Mouse (Mus musculus): ENCODE results near the gene Cacul1. TPM values are rescaled to one million over a fixed set of nuclear protein-coding genes. Genes with fewer than 3 reads are reported as not detected.

Gene Cacul1
- polyA plus RNA-seq, 1 experiment: 8.8 TPM

- Histone ChIP-seq H3ac (ENCODE audit: control insufficient read depth, insufficient read length) (no peak overlapping the region), H3K4me3 (no peak overlapping the region), H3K36me3 (ENCODE audit: control insufficient read depth, insufficient read depth) (peaks cover 7% of the 10 kb centered on the region), H3K27me3 (ENCODE audit: control insufficient read depth, insufficient read depth, insufficient read length) (no peaks in the 10 kb centered on the region), H3K4me2 (ENCODE audit: low read depth) (no peak overlapping the region), H3K79me2 (ENCODE audit: control insufficient read depth, insufficient read depth) (peaks cover 11% of the 10 kb centered on the region)
- TF ChIP-seq POLR2AphosphoS2 (IDR thresholded peaks at IDR 0.05; ENCODE audit: insufficient read length, low read depth) (no peak), USF1 (IDR thresholded peaks at IDR 0.05; ENCODE audit: low read depth) (no peak), TCF12 (IDR thresholded peaks at IDR 0.05; ENCODE audit: insufficient read depth, poor library complexity, severe bottlenecking) (no peak), REST (IDR thresholded peaks at IDR 0.05; ENCODE audit: insufficient read depth, insufficient read length) (no peak), TCF3 (IDR thresholded peaks at IDR 0.05; ENCODE audit: insufficient read length, low read depth) (no peak), MYOD1 (IDR thresholded peaks at IDR 0.05; ENCODE audit: control insufficient read depth in 1 of 3, insufficient read length in 2 of 3, low read depth in 2 of 3) (no peak), SRF (IDR thresholded peaks at IDR 0.05; ENCODE audit: control insufficient read depth, insufficient read length, low read depth) (no peak), POLR2A (IDR thresholded peaks at IDR 0.05; ENCODE audit: insufficient read length, low read depth) (no peak), E2F4 (IDR thresholded peaks at IDR 0.05; ENCODE audit: insufficient read depth) (no peak), CEBPB (IDR thresholded peaks at IDR 0.05; ENCODE audit: insufficient read depth, poor library complexity, severe bottlenecking) (no peak), MYOG (IDR thresholded peaks at IDR 0.05; ENCODE audit: control insufficient read depth in 1 of 3, insufficient read depth in 1 of 3, insufficient read length in 2 of 3, low read depth in 2 of 3) (no peak), MAX (IDR thresholded peaks at IDR 0.05; ENCODE audit: low read depth) (no peak)
Measured at GRCm38 (mm10) chr19:60553501-60553900, 27.3 kb downstream of the Cacul1 start.

GRCm38 (mm10) chr19:60543302-60543701, 37.5 kb downstream of the Cacul1 start:
- no peak overlapping the region for H3ac ChIP-seq (ENCODE audit: control insufficient read depth, insufficient read length)
- H3K4me2 ChIP-seq (ENCODE audit: low read depth): no peak overlapping the region
- no peaks in the 10 kb centered on the region for H3K27me3 ChIP-seq (ENCODE audit: control insufficient read depth, insufficient read depth, insufficient read length)
- H3K79me2 ChIP-seq (ENCODE audit: control insufficient read depth, insufficient read depth): no peaks in the 10 kb centered on the region
- no peak overlapping the region for H3K4me3 ChIP-seq
- H3K36me3 ChIP-seq (ENCODE audit: control insufficient read depth, insufficient read depth): peaks cover 23% of the 10 kb centered on the region
- TF ChIP-seq MAX (IDR thresholded peaks at IDR 0.05; ENCODE audit: low read depth) (no peak), SRF (IDR thresholded peaks at IDR 0.05; ENCODE audit: control insufficient read depth, insufficient read length, low read depth) (no peak), POLR2A (IDR thresholded peaks at IDR 0.05; ENCODE audit: insufficient read length, low read depth) (no peak), TCF12 (IDR thresholded peaks at IDR 0.05; ENCODE audit: insufficient read depth, poor library complexity, severe bottlenecking) (no peak)

GRCm38 (mm10) chr19:60531897-60532296, 48.9 kb downstream of the Cacul1 start:
- no peak overlapping the region for H3K4me2 ChIP-seq (ENCODE audit: low read depth)
- H3K4me3 ChIP-seq: no peak overlapping the region
- no peaks in the 10 kb centered on the region for H3K79me2 ChIP-seq (ENCODE audit: control insufficient read depth, insufficient read depth)
- TF ChIP-seq TCF3 (IDR thresholded peaks at IDR 0.05; ENCODE audit: insufficient read length, low read depth) (no peak), MAX (IDR thresholded peaks at IDR 0.05; ENCODE audit: low read depth) (no peak), CEBPB (IDR thresholded peaks at IDR 0.05; ENCODE audit: insufficient read depth, poor library complexity, severe bottlenecking) (no peak), MYOD1 (IDR thresholded peaks at IDR 0.05; ENCODE audit: control insufficient read depth in 1 of 3, insufficient read length in 2 of 3, low read depth in 2 of 3) (no peak), POLR2AphosphoS2 (IDR thresholded peaks at IDR 0.05; ENCODE audit: insufficient read length, low read depth) (no peak), E2F4 (IDR thresholded peaks at IDR 0.05; ENCODE audit: insufficient read depth) (no peak), MYOG (IDR thresholded peaks at IDR 0.05; ENCODE audit: control insufficient read depth in 1 of 3, insufficient read depth in 1 of 3, insufficient read length in 2 of 3, low read depth in 2 of 3) (no peak), POLR2A (IDR thresholded peaks at IDR 0.05; ENCODE audit: insufficient read length, low read depth) (no peak), TCF12 (IDR thresholded peaks at IDR 0.05; ENCODE audit: insufficient read depth, poor library complexity, severe bottlenecking) (no peak), REST (IDR thresholded peaks at IDR 0.05; ENCODE audit: insufficient read depth, insufficient read length) (no peak), SRF (IDR thresholded peaks at IDR 0.05; ENCODE audit: control insufficient read depth, insufficient read length, low read depth) (no peak), USF1 (IDR thresholded peaks at IDR 0.05; ENCODE audit: low read depth) (no peak)
- peaks cover 28% of the 10 kb centered on the region for H3K36me3 ChIP-seq (ENCODE audit: control insufficient read depth, insufficient read depth)
- H3K27me3 ChIP-seq (ENCODE audit: control insufficient read depth, insufficient read depth, insufficient read length): no peaks in the 10 kb centered on the region
- H3ac ChIP-seq (ENCODE audit: control insufficient read depth, insufficient read length): no peak overlapping the region

GRCm38 (mm10) chr19:60530171-60530570, 50.7 kb downstream of the Cacul1 start:
- H3ac ChIP-seq (ENCODE audit: control insufficient read depth, insufficient read length): no peak overlapping the region
- H3K4me2 ChIP-seq (ENCODE audit: low read depth): no peak overlapping the region
- no peak overlapping the region for H3K4me3 ChIP-seq
- peaks cover 27% of the 10 kb centered on the region for H3K36me3 ChIP-seq (ENCODE audit: control insufficient read depth, insufficient read depth)
- no peaks in the 10 kb centered on the region for H3K27me3 ChIP-seq (ENCODE audit: control insufficient read depth, insufficient read depth, insufficient read length)
- H3K79me2 ChIP-seq (ENCODE audit: control insufficient read depth, insufficient read depth): no peaks in the 10 kb centered on the region
- TF ChIP-seq POLR2AphosphoS2 (IDR thresholded peaks at IDR 0.05; ENCODE audit: insufficient read length, low read depth) (no peak), E2F4 (IDR thresholded peaks at IDR 0.05; ENCODE audit: insufficient read depth) (no peak), REST (IDR thresholded peaks at IDR 0.05; ENCODE audit: insufficient read depth, insufficient read length) (no peak), USF1 (IDR thresholded peaks at IDR 0.05; ENCODE audit: low read depth) (no peak), POLR2A (IDR thresholded peaks at IDR 0.05; ENCODE audit: insufficient read length, low read depth) (no peak), SRF (IDR thresholded peaks at IDR 0.05; ENCODE audit: control insufficient read depth, insufficient read length, low read depth) (no peak), TCF3 (IDR thresholded peaks at IDR 0.05; ENCODE audit: insufficient read length, low read depth) (no peak), TCF12 (IDR thresholded peaks at IDR 0.05; ENCODE audit: insufficient read depth, poor library complexity, severe bottlenecking) (no peak), CEBPB (IDR thresholded peaks at IDR 0.05; ENCODE audit: insufficient read depth, poor library complexity, severe bottlenecking) (no peak), MYOG (IDR thresholded peaks at IDR 0.05; ENCODE audit: control insufficient read depth in 1 of 3, insufficient read depth in 1 of 3, insufficient read length in 2 of 3, low read depth in 2 of 3) (no peak), MYOD1 (IDR thresholded peaks at IDR 0.05; ENCODE audit: control insufficient read depth in 1 of 3, insufficient read length in 2 of 3, low read depth in 2 of 3) (no peak), MAX (IDR thresholded peaks at IDR 0.05; ENCODE audit: low read depth) (no peak)

GRCm38 (mm10) chr19:60529302-60529701, 51.5 kb downstream of the Cacul1 start:
- Histone ChIP-seq H3K4me2 (ENCODE audit: low read depth) (no peak overlapping the region), H3K4me3 (no peak overlapping the region), H3K79me2 (ENCODE audit: control insufficient read depth, insufficient read depth) (no peaks in the 10 kb centered on the region), H3K36me3 (ENCODE audit: control insufficient read depth, insufficient read depth) (peaks cover 28% of the 10 kb centered on the region), H3ac (ENCODE audit: control insufficient read depth, insufficient read length) (no peak overlapping the region), H3K27me3 (ENCODE audit: control insufficient read depth, insufficient read depth, insufficient read length) (no peaks in the 10 kb centered on the region)
- TF ChIP-seq MYOD1 (IDR thresholded peaks at IDR 0.05; ENCODE audit: control insufficient read depth in 1 of 3, insufficient read length in 2 of 3, low read depth in 2 of 3) (no peak), USF1 (IDR thresholded peaks at IDR 0.05; ENCODE audit: low read depth) (no peak), POLR2A (IDR thresholded peaks at IDR 0.05; ENCODE audit: insufficient read length, low read depth) (no peak), MYOG (IDR thresholded peaks at IDR 0.05; ENCODE audit: control insufficient read depth in 1 of 3, insufficient read depth in 1 of 3, insufficient read length in 2 of 3, low read depth in 2 of 3) (no peak), E2F4 (IDR thresholded peaks at IDR 0.05; ENCODE audit: insufficient read depth) (no peak), TCF12 (IDR thresholded peaks at IDR 0.05; ENCODE audit: insufficient read depth, poor library complexity, severe bottlenecking) (no peak), POLR2AphosphoS2 (IDR thresholded peaks at IDR 0.05; ENCODE audit: insufficient read length, low read depth) (no peak), TCF3 (IDR thresholded peaks at IDR 0.05; ENCODE audit: insufficient read length, low read depth) (no peak), SRF (IDR thresholded peaks at IDR 0.05; ENCODE audit: control insufficient read depth, insufficient read length, low read depth) (no peak), MAX (IDR thresholded peaks at IDR 0.05; ENCODE audit: low read depth) (no peak)
